20 mouse cellular contexts compared by ENCODE assay signal in genomic region chr5:137335066-137335465, GRCm38 (mm10). TPM values are rescaled to one million over a fixed set of nuclear protein-coding genes. Genes with fewer than 3 reads are reported as not detected.
"Had no signal": no experiment of that assay in that cellular context is flagged by ENCODE, and none has a peak within 500 bp of the region (broad histone marks: within the 10 kb centered on the region; RNA-seq: fewer than 3 reads in every experiment).

No protein-coding gene starts in this region.

- ATAC-seq: lung, postnatal 0 days; midbrain, embryonic 15.5 days had no signal

- H3K4me2 ChIP-seq: limb, embryonic 13.5 days; midbrain, embryonic 12.5 days had no signal

- H3K9me3 ChIP-seq: limb, embryonic 10.5 days; limb, embryonic 13.5 days; liver, embryonic 13.5 days; midbrain, embryonic 12.5 days; midbrain, embryonic 15.5 days; neural tube, embryonic 13.5 days had no signal

- H3K4me3 ChIP-seq: layer of hippocampus, adult 2 months; limb, embryonic 10.5 days; limb, embryonic 13.5 days; liver, embryonic 13.5 days; midbrain, embryonic 12.5 days; neural tube, embryonic 13.5 days had no signal

- H3K27ac ChIP-seq: kidney, postnatal 0 days; layer of hippocampus, adult 2 months; limb, embryonic 10.5 days; limb, embryonic 13.5 days; liver, embryonic 13.5 days; macrophage; midbrain, embryonic 12.5 days; neural tube, embryonic 13.5 days; stomach, postnatal 0 days had no signal

- DNase-seq: kidney, adult 8-10 months; layer of hippocampus, adult 9-11 months; liver, embryonic 13.5 days; lung, embryonic 14.5 days; right cerebral cortex, adult 18-20 months; right cerebral cortex, postnatal 14 days; right cerebral cortex, postnatal 4 days; thymus, adult 2 months; thymus, postnatal 14 days; thymus, postnatal 4 days had no signal

- H3K9ac ChIP-seq: limb, embryonic 13.5 days; liver, embryonic 13.5 days; lung, embryonic 14.5 days; midbrain, embryonic 12.5 days; midbrain, embryonic 15.5 days; neural tube, embryonic 13.5 days had no signal

- H3K27me3 ChIP-seq: limb, embryonic 13.5 days; midbrain, embryonic 15.5 days; neural tube, embryonic 13.5 days had no signal

- H3K36me3 ChIP-seq: limb, embryonic 10.5 days; liver, embryonic 13.5 days; neural tube, embryonic 13.5 days had no signal

RNA-seq across cellular contexts. Expression of gene Ephb4, which starts 14.8 kb away (rescaled TPM):
- polyA plus RNA-seq: macrophage had no signal
